Mouse (Mus musculus) megakaryocyte, embryonic 14.5 days (primary cell): Measurements from ENCODE around the gene Fosb. TPM values are rescaled to one million over a fixed set of nuclear protein-coding genes. Genes with fewer than 3 reads are reported as not detected.
"Not testable (repeated sequence)": the region's sequence is repeated elsewhere in the genome, so short reads cannot be mapped to it uniquely, and the experiment has no call there.

Source experiments
- H3K27me3 ChIP-seq: replicated peaks from 2 replicates; pipeline ENCODE3; 2012; ENCODE audit warnings: inconsistent platforms
- H3K36me3 ChIP-seq: replicated peaks from 2 replicates; pipeline ENCODE3; 2012; ENCODE audit warnings: low read length, inconsistent platforms, mixed read lengths
- H3K4me1 ChIP-seq: 2 replicates; pipeline ENCODE4 v1.6.1; 2012; ENCODE audit warnings: inconsistent platforms
- H3K4me3 ChIP-seq: replicated peaks from 2 replicates; pipeline ENCODE3; 2012; ENCODE audit warnings: moderate library complexity, mild to moderate bottlenecking, inconsistent platforms
- H3K9me3 ChIP-seq: 2 replicates; pipeline ENCODE4 v1.6.1; 2012; ENCODE audit warnings: inconsistent platforms
- FLI1 ChIP-seq: IDR thresholded peaks from 2 replicates; pipeline ENCODE4 v1.6.1; 2012; ENCODE audit warnings: low read length, inconsistent platforms, mixed read lengths
- GATA1 ChIP-seq: IDR thresholded peaks from 3 replicates; pipeline ENCODE4 v1.6.1; 2012; ENCODE audit warnings: mixed read lengths, low read length, inconsistent platforms, borderline replicate concordance
- polyA plus RNA-seq: library from polyadenylated mRNA; stranded (reverse); fragments of >175 nt; gene quantifications from 2 replicates; pipeline ENCODE4 v1.2.3, GENCODE M21; 2012; ENCODE audit warnings: low replicate concordance; ENCODE audit not compliant: insufficient read depth

Fosb gene
- polyA plus RNA-seq, 1 experiment, result 33.1 TPM

DNA sequence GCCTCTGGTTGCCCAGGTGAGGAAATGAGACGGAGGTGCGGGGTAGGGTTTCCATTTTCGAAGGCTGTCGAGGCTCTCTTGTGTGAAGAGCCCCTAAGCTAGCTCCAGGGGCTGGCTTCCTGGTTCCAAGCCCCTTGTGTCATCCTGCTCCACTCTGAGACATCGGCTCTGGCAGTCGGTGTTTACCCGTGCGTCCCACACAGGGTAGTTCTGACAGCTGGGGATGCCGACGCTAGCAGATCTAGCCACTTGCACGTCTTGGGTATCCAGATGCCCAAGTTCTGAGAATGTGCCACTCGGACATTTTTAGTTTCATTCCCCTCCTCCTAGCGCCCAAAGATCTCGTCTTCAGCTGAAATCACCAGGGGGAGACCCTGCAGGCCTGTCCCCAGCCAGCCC is 26.4 kb downstream of the Fosb start:
- Histone ChIP-seq H3K4me1 (peaks cover 31% of the 10 kb centered on the region), H3K36me3 (no peaks in the 10 kb centered on the region), H3K4me3 (peak overlapping the region; percentile 91), H3K27me3 (peaks cover 57% of the 10 kb centered on the region), H3K9me3 (no peaks in the 10 kb centered on the region)
- no peak for TF ChIP-seq FLI1
- no peak for TF ChIP-seq GATA1

DNA sequence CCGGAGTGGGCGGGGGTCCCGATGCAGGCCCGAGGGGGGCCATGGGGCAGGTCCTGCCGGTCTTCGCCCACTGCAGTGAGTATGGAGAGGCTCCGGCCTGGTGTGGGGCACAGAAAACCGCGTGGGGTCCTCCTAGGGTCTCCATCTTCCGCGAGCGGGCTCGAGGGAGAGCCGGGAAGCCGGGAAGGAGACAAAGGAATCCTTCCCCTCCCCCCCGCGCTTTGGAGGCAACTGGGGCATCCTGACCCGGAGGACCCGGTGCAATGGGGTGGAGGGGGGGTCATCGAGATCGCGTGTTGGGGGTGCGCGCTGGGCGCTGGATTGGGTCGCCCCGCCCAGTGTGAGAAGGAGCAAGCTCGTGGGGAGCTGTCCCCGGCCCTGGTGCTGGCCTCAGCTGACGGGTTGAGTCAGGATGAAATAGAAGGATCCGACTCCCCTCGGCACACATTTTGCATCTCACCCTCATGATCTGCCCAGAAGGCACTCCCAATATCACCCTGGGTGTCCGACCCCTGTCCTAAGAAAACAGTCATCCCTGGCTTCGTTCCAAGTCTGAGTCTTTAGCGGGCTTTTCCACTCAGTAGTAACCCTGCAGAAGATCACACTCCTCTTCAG is 27.0 kb downstream of the Fosb start:
- Histone ChIP-seq H3K27me3 (peaks cover 61% of the 10 kb centered on the region), H3K4me1 (peaks cover 36% of the 10 kb centered on the region), H3K9me3 (no peaks in the 10 kb centered on the region), H3K36me3 (no peaks in the 10 kb centered on the region), H3K4me3 (peak overlapping the region; percentile 91)
- TF ChIP-seq GATA1 (no peak), FLI1 (no peak)

DNA sequence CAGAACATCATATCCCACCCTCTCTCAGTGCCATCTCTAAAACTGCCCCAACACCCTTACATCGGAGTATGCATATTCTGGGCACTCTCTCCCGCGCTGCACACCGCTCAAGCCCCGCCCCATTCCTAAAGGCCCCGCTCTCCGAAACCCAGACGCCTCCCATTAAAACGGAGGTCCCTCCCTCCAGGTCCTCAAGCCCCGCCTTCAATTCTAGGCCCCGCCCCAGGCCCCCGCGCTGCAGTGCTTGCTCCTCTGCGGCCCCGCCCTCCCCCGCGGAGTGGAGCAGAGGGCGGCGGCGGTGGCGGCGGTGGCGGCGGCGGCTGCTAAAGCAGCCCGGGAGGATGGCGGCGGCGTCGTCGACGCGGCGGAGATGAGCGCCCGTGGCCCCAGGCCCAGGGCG is 27.5 kb downstream of the Fosb start, which contains the start of gene Rtn2:
Gene Rtn2, plus strand, starts transcription at position 240 of the 400 bp plus-strand sequence.
- Histone ChIP-seq H3K4me3 (peak within 1 kb of the TSS; percentile 91), H3K27me3 (peaks cover 62% of the 10 kb centered on the region), H3K4me1 (peaks cover 37% of the 10 kb centered on the region), H3K9me3 (no peaks in the 10 kb centered on the region), H3K36me3 (no peaks in the 10 kb centered on the region)
- no peak for TF ChIP-seq FLI1
- TF ChIP-seq GATA1, result no peak

GRCm38 (mm10) chr7:19281680-19282304 is 28.1 kb downstream of the Fosb start:
- Histone ChIP-seq H3K4me3 (peak overlapping the region; percentile 91), H3K4me1 (peaks cover 37% of the 10 kb centered on the region), H3K27me3 (peaks cover 59% of the 10 kb centered on the region)
- H3K36me3 ChIP-seq, H3K9me3 ChIP-seq: not testable (repeated sequence)

GRCm38 (mm10) chr7:19279581-19280114 is 30.2 kb downstream of the Fosb start, which contains the start of gene Ppm1n:
TSS of gene Ppm1n (minus strand) at chr7:19280064.
- peaks cover 40% of the 10 kb centered on the region for H3K4me1 ChIP-seq
- peak within 1 kb of the TSS; percentile 88 for H3K4me3 ChIP-seq
- H3K9me3 ChIP-seq, result no peaks in the 10 kb centered on the region
- TF ChIP-seq GATA1 (no peak), FLI1 (no peak)
- H3K27me3 ChIP-seq, result peaks cover 51% of the 10 kb centered on the region
- no peaks in the 10 kb centered on the region for H3K36me3 ChIP-seq

- TF ChIP-seq FLI1, result no peak
- no peak for TF ChIP-seq GATA1
- Histone ChIP-seq H3K4me1 (peaks cover 40% of the 10 kb centered on the region), H3K36me3 (no peaks in the 10 kb centered on the region), H3K9me3 (no peaks in the 10 kb centered on the region), H3K4me3 (peak overlapping the region; percentile 88), H3K27me3 (peaks cover 51% of the 10 kb centered on the region)
These were observed 30.8 kb downstream of the Fosb start for GRCm38 (mm10) chr7:19279052-19279451.

DNA sequence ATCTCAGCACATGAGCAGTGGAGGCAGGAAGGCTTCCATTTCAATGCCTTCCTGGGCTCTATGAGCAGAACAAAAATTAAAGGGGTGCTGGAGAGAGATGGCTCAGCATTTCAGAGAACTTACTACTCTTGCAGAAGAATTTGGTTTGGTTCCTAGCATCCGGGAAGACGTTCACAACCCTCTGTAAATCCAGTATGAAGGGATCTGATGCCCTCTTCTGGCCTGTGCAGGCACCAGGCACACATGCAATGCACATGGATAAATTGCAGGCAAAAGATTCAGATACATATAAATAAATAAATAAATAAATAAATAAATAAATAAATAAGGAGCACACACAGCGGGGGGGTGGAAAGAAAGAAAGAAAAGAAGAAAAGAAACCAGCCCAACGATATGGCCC is 33.6 kb downstream of the Fosb start:
- no peaks in the 10 kb centered on the region for H3K36me3 ChIP-seq
- TF ChIP-seq GATA1 (no peak), FLI1 (no peak)
- H3K4me1 ChIP-seq, result peaks cover 31% of the 10 kb centered on the region
- H3K9me3 ChIP-seq, result no peaks in the 10 kb centered on the region
- peaks cover 37% of the 10 kb centered on the region for H3K27me3 ChIP-seq
- H3K4me3 ChIP-seq, result no peak overlapping the region

DNA sequence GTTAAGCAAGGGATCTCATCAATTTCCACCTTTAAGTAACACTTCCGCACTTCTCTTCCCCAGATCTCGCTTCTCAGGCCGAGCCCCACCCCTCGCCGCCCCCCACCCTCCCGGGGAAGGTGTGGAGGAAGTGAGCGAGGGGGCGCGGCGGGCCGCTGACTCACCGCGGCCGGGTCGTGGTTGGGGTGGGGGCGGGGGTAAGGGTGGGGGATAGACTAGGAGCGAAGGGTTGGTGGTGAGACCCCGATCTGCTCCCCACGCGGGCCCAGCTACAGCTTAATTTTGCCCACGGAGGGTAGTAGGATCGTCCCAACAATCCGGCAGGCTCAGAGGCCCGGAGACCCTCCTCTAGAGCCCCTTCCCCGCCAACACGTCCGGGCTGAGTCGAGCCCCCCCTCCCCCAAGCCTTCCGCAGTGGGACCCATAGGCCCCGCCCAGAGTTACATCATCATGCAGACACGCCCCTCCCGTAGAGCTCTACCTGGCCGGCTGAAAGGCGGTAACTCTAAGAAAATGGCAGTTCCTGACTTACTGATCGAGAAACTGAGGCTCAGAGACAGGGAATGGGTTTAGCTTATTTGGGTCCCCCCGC is 37.6 kb downstream of the Fosb start:
- H3K4me3 ChIP-seq, result peak overlapping the region; percentile 96
- no peak for TF ChIP-seq FLI1
- TF ChIP-seq GATA1, result no peak
- H3K9me3 ChIP-seq, result no peaks in the 10 kb centered on the region
- peaks cover 2% of the 10 kb centered on the region for H3K27me3 ChIP-seq
- H3K4me1 ChIP-seq, result peaks cover 28% of the 10 kb centered on the region
- peaks cover 11% of the 10 kb centered on the region for H3K36me3 ChIP-seq

DNA sequence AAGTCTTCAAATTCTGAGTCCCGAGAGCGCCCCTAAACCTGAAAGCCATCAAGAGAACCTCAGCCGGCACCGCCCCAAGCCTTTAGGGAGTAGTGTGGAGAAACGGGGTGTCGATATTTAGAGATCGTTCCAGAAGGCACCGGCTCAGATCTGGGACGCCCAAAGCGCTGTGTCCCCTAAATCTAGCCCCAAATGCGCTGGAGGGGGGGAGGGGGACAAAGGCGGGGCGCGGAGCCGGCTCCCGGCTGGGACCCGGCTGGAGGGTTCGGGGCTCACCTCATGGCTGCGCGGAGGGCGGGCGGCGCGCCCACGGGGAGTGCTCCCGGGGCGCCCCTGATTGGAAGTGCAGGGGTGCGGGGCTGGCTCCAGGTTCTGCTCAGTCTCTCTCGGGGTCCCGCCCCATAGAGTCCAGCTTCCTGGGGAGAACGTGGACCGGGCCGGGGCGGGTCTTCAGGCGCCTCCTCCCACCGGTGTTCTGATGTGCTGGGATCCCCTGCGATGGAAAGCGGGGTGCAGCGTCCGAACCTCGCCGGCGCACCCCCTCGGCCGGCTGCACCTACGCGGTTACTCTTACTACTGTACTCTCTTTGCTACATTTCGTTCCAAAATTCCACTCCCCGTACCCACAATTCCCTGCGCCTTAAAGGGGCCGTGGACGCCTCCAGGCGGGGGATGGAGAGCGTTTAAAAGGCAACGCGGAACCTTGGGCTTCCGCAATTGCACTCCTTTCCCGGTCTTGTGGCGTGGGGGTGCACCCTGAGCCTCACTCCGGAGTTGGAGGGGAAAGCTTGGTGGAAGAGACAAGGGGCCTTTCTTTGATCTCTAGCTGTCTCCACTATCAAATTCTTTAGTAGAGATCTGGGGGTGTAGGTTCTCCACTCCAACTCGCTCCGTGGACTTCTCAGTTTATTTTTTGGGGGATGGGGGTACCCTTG is 38.3 kb downstream of the Fosb start, which contains the start of gene Vasp:
Gene Vasp, minus strand, starts transcription at position 580 of the 935 bp plus-strand sequence.
- TF ChIP-seq FLI1 (no peak), GATA1 (no peak)
- peak within 1 kb of the TSS; percentile 96 for H3K4me3 ChIP-seq
- peaks cover 15% of the 10 kb centered on the region for H3K36me3 ChIP-seq
- H3K4me1 ChIP-seq, result peaks cover 36% of the 10 kb centered on the region
- H3K9me3 ChIP-seq, result no peaks in the 10 kb centered on the region
- H3K27me3 ChIP-seq, result no peaks in the 10 kb centered on the region
